Mouse (Mus musculus): Measurements from ENCODE around the gene Ttc7.

DNA sequence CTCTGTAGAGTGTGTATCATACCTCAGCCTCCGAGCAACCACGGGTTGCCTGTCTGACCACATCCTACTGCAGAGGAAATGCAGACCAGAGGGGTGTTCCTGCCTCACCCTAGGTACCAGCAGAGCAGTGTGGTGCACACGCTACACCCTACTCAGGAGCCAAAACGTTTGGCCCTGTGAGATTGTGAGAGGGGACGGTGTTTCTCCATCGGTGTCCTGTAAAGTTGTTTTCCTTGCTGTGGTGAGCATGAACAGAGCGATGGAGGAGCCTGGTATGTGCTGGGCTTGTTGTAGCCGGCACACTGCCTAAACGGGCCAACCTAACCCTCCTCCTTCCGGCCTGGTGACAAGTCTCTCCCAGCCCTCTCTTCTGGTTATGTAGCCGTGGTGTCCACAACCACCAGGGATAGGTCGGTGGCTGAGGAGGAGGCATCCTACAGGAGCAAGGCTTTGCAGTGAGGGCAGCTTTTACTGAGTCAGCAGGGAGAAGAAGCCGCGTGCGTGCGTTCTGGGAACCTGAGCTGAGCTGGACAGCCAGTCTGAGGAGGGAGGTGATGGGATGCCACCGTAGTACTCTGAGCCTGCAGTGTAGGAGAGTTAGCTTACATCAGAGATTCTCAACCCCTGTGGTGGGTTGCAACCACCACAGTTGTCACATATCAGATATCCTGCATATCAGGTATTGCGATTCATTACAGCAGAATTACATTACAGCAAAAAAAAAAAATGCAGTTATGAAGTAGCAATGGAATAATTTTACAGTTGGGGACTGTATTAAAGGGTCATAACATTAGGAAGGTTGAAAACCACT is 62.0 kb downstream of the Ttc7 start:
- TF ChIP-seq CTCF (IDR thresholded peaks at IDR 0.05; ENCODE audit: extremely low read depth, insufficient read depth, insufficient read length, insufficient replicate concordance) (no peak), POLR2A (IDR thresholded peaks at IDR 0.05; ENCODE audit: low read depth, low read length) (no peak)
